Mouse (Mus musculus): ENCODE data around the gene Gm49342. TPM values are rescaled to one million over a fixed set of nuclear protein-coding genes. Genes with fewer than 3 reads are reported as not detected.

Gm49342 gene
- polyA plus RNA-seq (2014; fragmentation: Illumina TruSeq; extraction: RNeasy Lipid Tissue Mini Kit (QIAGEN cat#74804); ENCODE audit: low read depth, low replicate concordance) = not detected

DNA sequence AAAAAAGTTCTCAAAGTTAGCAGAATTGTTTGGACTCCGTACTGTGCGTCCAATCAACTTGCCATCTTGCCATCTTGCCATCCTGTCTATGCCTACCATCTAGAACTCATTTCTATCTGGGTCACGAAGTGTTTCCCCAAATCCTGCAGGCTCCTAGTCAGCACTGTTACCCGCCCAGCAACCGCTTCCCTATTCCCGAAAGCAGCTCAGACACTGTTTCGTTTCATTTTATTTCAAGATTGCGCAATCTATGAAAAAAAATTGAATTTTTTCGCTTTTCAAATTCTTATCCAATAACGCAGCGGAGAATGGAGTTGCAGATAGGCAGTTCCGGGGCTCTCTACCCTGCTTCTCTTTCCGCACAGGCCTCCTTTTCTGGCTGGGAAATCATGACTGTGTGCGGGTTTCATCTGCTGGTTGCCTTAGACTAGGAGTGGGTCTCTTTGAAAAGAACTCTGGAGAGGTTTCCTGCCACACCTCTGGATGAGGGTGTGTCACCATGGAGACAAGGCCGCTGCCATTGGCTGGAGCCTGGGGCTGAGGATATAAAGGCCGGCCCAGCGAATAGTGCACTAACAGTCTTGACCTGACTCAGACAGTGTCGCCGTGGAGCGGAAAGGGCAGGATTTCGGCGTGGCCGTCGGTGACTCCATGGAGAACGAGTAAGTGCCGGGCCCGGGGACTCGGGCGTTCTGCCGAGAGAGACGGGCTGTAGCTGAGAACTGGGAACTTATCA, at the start of gene Gm49342:
TSS of gene Gm49342 (plus strand) at position 586 of the 736 bp plus-strand sequence.

DNA sequence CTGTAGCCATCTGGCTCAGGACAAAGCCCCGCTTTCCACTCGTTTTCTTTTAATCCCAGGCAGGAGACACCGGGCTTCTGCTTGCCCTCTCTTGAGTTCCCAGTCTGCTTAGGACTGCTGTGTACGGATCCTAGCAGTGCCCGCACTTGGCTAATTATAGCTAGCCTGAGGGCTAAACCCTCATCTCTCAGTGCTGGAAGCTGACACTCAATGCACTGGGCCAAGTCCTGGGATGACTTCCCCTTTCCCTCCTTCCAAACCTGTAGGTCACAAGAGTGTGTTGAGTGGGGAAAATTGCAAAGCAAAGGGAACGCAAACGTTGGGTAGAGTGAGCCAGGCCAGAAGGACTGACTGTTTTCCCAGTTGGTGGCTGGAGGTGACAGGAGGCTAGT, 46.9 kb upstream of the Gm49342 start, which contains the start of gene Klhl33:
TSS of gene Klhl33 (minus strand) at position 134 of the 392 bp plus-strand sequence.

DNA sequence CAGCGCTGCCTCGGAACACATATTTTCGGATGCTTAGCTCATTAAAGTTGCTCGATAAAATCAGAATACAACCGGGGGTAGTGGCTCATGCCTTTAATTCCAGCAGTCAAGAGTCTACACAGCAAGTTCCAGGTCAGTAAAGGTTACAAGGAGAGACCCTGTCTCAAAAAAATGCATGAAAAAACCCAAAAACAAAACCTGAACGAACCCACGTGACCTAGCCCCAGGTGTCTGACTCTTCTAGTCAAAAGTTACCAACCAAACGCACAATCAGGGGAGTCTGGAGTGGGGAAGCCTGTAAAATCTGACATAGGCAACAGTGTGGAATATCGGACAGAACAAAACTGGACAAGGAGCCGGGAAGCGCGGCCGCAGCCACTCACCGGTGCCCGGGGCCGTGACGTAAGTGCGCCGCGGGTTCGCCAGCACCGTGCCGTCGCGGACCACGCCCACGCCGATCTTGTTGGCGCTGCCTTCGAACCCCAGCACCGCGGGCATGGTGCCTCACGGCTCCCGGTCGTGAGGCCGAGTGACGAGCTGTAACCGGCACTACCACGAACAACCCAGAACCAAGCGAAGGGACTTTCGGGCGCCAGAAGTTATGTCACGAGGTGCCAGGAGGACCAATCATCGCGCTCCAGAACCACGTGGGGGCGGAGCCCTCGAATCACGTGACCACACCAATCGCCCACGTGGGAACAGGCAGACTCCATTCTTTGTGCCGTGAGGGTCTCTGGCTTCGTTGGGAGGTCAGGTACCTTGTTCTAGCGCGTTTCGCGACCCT, 19.8 kb upstream of the Gm49342 start, which contains the start of the genes Osgep and Apex1:
TSS of gene Osgep (minus strand) at position 613 of the 784 bp plus-strand sequence.
TSS of gene Apex1 (plus strand) at position 688 of the 784 bp plus-strand sequence.

DNA sequence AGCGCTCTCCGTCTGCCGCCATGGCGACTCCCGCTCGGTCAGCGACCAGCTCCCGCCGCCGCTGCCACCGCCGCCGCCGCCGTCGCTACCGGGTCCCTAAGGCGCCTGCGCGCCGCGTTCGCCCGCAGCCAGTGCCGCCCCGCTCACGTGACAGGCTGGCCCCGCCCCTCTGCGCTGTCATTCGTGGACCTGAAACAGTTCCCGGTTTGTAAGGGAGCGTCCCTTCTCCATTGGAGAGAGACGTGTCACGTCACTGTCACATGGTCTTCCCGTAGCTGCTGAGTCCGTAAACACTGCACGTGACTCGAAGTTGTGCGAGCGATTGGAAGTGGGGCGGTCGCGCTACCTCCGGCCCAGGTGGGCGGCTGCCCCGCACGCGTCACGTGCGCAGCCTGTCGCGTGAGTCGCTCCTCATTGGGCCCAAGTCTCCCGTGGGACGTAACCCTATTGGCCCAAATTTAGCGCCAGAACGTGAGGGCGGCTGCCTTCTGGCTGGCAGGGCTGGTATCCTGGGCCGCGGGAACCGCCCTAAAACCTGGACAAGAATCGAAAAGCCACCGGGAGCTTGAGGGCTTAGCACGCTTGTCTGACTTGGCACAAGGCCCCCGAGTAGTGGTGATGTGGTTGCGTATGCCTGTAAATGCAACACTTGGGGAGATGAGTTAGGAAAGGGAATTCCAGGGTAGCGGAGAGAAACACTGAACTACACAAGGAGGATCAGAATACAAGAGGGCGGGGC, 13.4 kb upstream of the Gm49342 start, which contains the start of the genes Pip4p1 and Pnp:
TSS of gene Pip4p1 (minus strand) at position 103 of the 739 bp plus-strand sequence.
TSS of gene Pnp (plus strand) at position 329 of the 739 bp plus-strand sequence.

DNA sequence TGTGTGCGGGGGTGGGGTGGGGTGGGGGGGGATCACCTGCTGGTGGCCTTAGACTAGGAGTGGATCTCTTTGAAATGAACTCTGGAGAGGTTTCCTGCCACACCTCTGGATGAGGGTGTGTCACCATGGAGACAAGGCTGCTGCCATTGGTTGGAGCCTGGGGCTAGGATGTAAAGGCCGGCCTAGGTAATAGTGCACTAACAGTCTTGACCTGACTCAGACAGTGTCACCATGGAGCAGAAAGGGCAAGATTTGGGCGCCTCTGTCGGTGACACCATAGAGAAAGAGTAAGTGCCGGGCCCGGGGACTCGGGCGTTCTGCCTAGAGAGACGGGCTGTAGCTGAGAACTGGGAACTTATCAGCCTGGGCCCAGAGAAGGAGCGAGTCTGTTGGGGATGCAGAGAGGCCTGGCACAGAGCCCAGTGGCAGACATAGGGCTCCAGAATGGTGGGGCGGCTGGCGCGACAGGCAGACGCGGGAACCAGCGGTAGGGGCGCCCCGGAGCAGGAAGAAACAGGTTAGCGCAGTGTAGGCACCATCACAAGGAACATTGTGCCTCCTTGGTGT, 11.7 kb downstream of the Gm49342 start, which contains the start of gene Pnp2:
TSS of gene Pnp2 (plus strand) at position 51 of the 567 bp plus-strand sequence.

DNA sequence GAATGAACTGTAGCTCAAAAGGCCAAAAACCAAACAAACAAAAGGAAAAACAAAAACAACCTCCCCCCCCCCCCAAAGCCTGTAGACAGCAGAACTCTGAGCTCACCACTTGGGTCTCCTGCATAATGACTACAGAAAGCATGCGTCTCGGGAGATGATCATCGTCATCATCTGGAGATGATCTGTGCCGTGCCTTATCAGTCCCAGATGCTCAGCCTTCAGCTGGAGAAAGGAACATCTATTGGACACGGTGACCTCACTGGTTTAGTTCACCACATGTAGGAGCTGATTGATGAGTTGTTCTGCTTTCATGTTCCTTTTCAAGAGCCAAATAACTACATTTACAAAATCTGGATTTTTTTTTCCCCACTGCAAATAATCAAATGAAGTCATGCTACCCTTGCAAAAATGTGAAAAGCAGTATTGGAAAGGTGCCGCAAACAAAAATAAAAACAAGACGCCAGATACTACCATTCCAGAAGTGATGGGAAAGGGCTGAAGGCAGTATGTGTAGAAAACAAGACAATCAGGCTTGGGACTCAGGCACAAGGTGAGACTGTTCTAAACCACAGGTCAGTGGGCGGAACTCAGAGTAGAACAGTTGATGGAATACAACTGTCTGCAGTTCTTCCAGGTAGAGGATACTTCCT, 63.0 kb downstream of the Gm49342 start, which contains the start of gene Rnase10:
TSS of gene Rnase10 (plus strand) at position 600 of the 650 bp plus-strand sequence.

Other genes starting within 250 kb of the Gm49342 start
- gene Olfr748, start 237.1 kb upstream of the Gm49342 start, polyA plus RNA-seq (2014; fragmentation: Illumina TruSeq; extraction: RNeasy Lipid Tissue Mini Kit (QIAGEN cat#74804); ENCODE audit: low read depth, low replicate concordance) = not detected
- not detected for gene Olfr749, start 199.4 kb upstream of the Gm49342 start, polyA plus RNA-seq (2014; fragmentation: Illumina TruSeq; extraction: RNeasy Lipid Tissue Mini Kit (QIAGEN cat#74804); ENCODE audit: low read depth, low replicate concordance)
- gene Ttc5, start 159.0 kb upstream of the Gm49342 start, polyA plus RNA-seq (2014; fragmentation: Illumina TruSeq; extraction: RNeasy Lipid Tissue Mini Kit (QIAGEN cat#74804); ENCODE audit: low read depth, low replicate concordance) = 13.3 TPM
- not detected for gene Ccnb1ip1, start 136.8 kb upstream of the Gm49342 start, polyA plus RNA-seq (2014; fragmentation: Illumina TruSeq; extraction: RNeasy Lipid Tissue Mini Kit (QIAGEN cat#74804); ENCODE audit: low read depth, low replicate concordance)
- gene Parp2, start 136.7 kb upstream of the Gm49342 start, polyA plus RNA-seq (2014; fragmentation: Illumina TruSeq; extraction: RNeasy Lipid Tissue Mini Kit (QIAGEN cat#74804); ENCODE audit: low read depth, low replicate concordance) = 28.9 TPM
- 6.9 TPM for gene Tep1, start 74.0 kb upstream of the Gm49342 start, polyA plus RNA-seq (2014; fragmentation: Illumina TruSeq; extraction: RNeasy Lipid Tissue Mini Kit (QIAGEN cat#74804); ENCODE audit: low read depth, low replicate concordance)
- 0.20 TPM for gene Klhl33, start 47.0 kb upstream of the Gm49342 start, polyA plus RNA-seq (2014; fragmentation: Illumina TruSeq; extraction: RNeasy Lipid Tissue Mini Kit (QIAGEN cat#74804); ENCODE audit: low read depth, low replicate concordance)
- 10.9 TPM for gene Osgep, start 19.6 kb upstream of the Gm49342 start, polyA plus RNA-seq (2014; fragmentation: Illumina TruSeq; extraction: RNeasy Lipid Tissue Mini Kit (QIAGEN cat#74804); ENCODE audit: low read depth, low replicate concordance)
- 14.9 TPM for gene Apex1, start 19.5 kb upstream of the Gm49342 start, polyA plus RNA-seq (2014; fragmentation: Illumina TruSeq; extraction: RNeasy Lipid Tissue Mini Kit (QIAGEN cat#74804); ENCODE audit: low read depth, low replicate concordance)
- 18.7 TPM for gene Pip4p1, start 13.7 kb upstream of the Gm49342 start, polyA plus RNA-seq (2014; fragmentation: Illumina TruSeq; extraction: RNeasy Lipid Tissue Mini Kit (QIAGEN cat#74804); ENCODE audit: low read depth, low replicate concordance)
- gene Pnp, start 13.4 kb upstream of the Gm49342 start, polyA plus RNA-seq (2014; fragmentation: Illumina TruSeq; extraction: RNeasy Lipid Tissue Mini Kit (QIAGEN cat#74804); ENCODE audit: low read depth, low replicate concordance) = 98.0 TPM
- not detected for gene Pnp2, start 11.5 kb downstream of the Gm49342 start, polyA plus RNA-seq (2014; fragmentation: Illumina TruSeq; extraction: RNeasy Lipid Tissue Mini Kit (QIAGEN cat#74804); ENCODE audit: low read depth, low replicate concordance)
- gene Rnase10, start 63.2 kb downstream of the Gm49342 start, polyA plus RNA-seq (2014; fragmentation: Illumina TruSeq; extraction: RNeasy Lipid Tissue Mini Kit (QIAGEN cat#74804); ENCODE audit: low read depth, low replicate concordance) = not detected
- gene Rnase9, start 97.4 kb downstream of the Gm49342 start, polyA plus RNA-seq (2014; fragmentation: Illumina TruSeq; extraction: RNeasy Lipid Tissue Mini Kit (QIAGEN cat#74804); ENCODE audit: low read depth, low replicate concordance) = not detected
- gene Rnase11, start 105.6 kb downstream of the Gm49342 start, polyA plus RNA-seq (2014; fragmentation: Illumina TruSeq; extraction: RNeasy Lipid Tissue Mini Kit (QIAGEN cat#74804); ENCODE audit: low read depth, low replicate concordance) = not detected
- not detected for gene Rnase12, start 113.1 kb downstream of the Gm49342 start, polyA plus RNA-seq (2014; fragmentation: Illumina TruSeq; extraction: RNeasy Lipid Tissue Mini Kit (QIAGEN cat#74804); ENCODE audit: low read depth, low replicate concordance)
- not detected for gene Olfr750, start 129.9 kb downstream of the Gm49342 start, polyA plus RNA-seq (2014; fragmentation: Illumina TruSeq; extraction: RNeasy Lipid Tissue Mini Kit (QIAGEN cat#74804); ENCODE audit: low read depth, low replicate concordance)
- 36.1 TPM for gene Rnase4, start 146.6 kb downstream of the Gm49342 start, polyA plus RNA-seq (2014; fragmentation: Illumina TruSeq; extraction: RNeasy Lipid Tissue Mini Kit (QIAGEN cat#74804); ENCODE audit: low read depth, low replicate concordance)
- 1.5 TPM for gene Ang, start 146.6 kb downstream of the Gm49342 start, polyA plus RNA-seq (2014; fragmentation: Illumina TruSeq; extraction: RNeasy Lipid Tissue Mini Kit (QIAGEN cat#74804); ENCODE audit: low read depth, low replicate concordance)
- 4.6 TPM for gene Eddm3b, start 169.9 kb downstream of the Gm49342 start, polyA plus RNA-seq (2014; fragmentation: Illumina TruSeq; extraction: RNeasy Lipid Tissue Mini Kit (QIAGEN cat#74804); ENCODE audit: low read depth, low replicate concordance)
- gene Rnase6, start 179.4 kb downstream of the Gm49342 start, polyA plus RNA-seq (2014; fragmentation: Illumina TruSeq; extraction: RNeasy Lipid Tissue Mini Kit (QIAGEN cat#74804); ENCODE audit: low read depth, low replicate concordance) = 4.2 TPM
- gene Rnase1, start 202.3 kb downstream of the Gm49342 start, polyA plus RNA-seq (2014; fragmentation: Illumina TruSeq; extraction: RNeasy Lipid Tissue Mini Kit (QIAGEN cat#74804); ENCODE audit: low read depth, low replicate concordance) = not detected
- not detected for gene Rnase2b, start 217.7 kb downstream of the Gm49342 start, polyA plus RNA-seq (2014; fragmentation: Illumina TruSeq; extraction: RNeasy Lipid Tissue Mini Kit (QIAGEN cat#74804); ENCODE audit: low read depth, low replicate concordance)

Data from kidney, adult 10 weeks (tissue).